Mouse (Mus musculus): ENCODE data around the gene Tmem8. TPM values are rescaled to one million over a fixed set of nuclear protein-coding genes. Genes with fewer than 3 reads are reported as not detected.

Gene Tmem8
- polyA plus RNA-seq (2012; fragmentation: generic; extraction: Trizol), result 1.5 TPM
- long read RNA-seq, experiment 1, partial matches to known transcripts, result 2 of 2 reads
- long read RNA-seq, experiment 1, other reads (novel, unspliced or antisense), result 0 of 2 reads
- long read RNA-seq, experiment 2, partial matches to known transcripts, result 3 of 3 reads
- long read RNA-seq, experiment 2, other reads (novel, unspliced or antisense), result 0 of 3 reads

GRCm38 (mm10) chr17:26113181-26113948 is at the start of gene Tmem8:
Gene Tmem8, plus strand, starts transcription at chr17:26113299.
- no peaks in the 10 kb centered on the region for H3K36me3 ChIP-seq (ENCODE audit: control insufficient read depth, insufficient read depth)
- H3K79me2 ChIP-seq (ENCODE audit: control insufficient read depth, insufficient read depth), result no peaks in the 10 kb centered on the region
- peak within 1 kb of the TSS; percentile 21 for H3K4me3 ChIP-seq (ENCODE audit: insufficient read depth, poor library complexity, severe bottlenecking)
- no peaks in the 10 kb centered on the region for H3K79me3 ChIP-seq (ENCODE audit: low read depth)
- TF ChIP-seq CEBPB (IDR thresholded peaks at IDR 0.05; ENCODE audit: low read depth) (no peak), MAX (IDR thresholded peaks at IDR 0.05) (no peak), MYOD1 (IDR thresholded peaks at IDR 0.05; ENCODE audit: control insufficient read depth, insufficient read length, low read depth) (no peak), CTCF (IDR thresholded peaks at IDR 0.05; ENCODE audit: control insufficient read depth, insufficient read depth, insufficient read length) (no peak), USF1 (IDR thresholded peaks at IDR 0.05; ENCODE audit: low read depth) (no peak), MYOG (IDR thresholded peaks at IDR 0.05; ENCODE audit: control insufficient read depth, extremely low read depth, insufficient read length) (no peak), FOSL1 (IDR thresholded peaks at IDR 0.05; ENCODE audit: insufficient read depth, low read length, poor library complexity, severe bottlenecking) (no peak)
- peaks cover 40% of the 10 kb centered on the region for H3K27me3 ChIP-seq (ENCODE audit: control insufficient read depth, insufficient read depth, insufficient read length)
- peak within 1 kb of the TSS; percentile 57 for H3ac ChIP-seq (ENCODE audit: control insufficient read depth, insufficient read length, low read depth)

GRCm38 (mm10) chr17:26064916-26065315 is 48.2 kb upstream of the Tmem8 start:
- H3ac ChIP-seq (ENCODE audit: control insufficient read depth, insufficient read length, low read depth), result no peak overlapping the region
- no peak overlapping the region for H3K4me3 ChIP-seq (ENCODE audit: insufficient read depth, poor library complexity, severe bottlenecking)
- peaks cover 80% of the 10 kb centered on the region for H3K79me2 ChIP-seq (ENCODE audit: control insufficient read depth, insufficient read depth)
- peaks cover 21% of the 10 kb centered on the region for H3K36me3 ChIP-seq (ENCODE audit: control insufficient read depth, insufficient read depth)
- TF ChIP-seq USF1 (IDR thresholded peaks at IDR 0.05; ENCODE audit: low read depth) (no peak), MAX (IDR thresholded peaks at IDR 0.05) (no peak), MYOG (IDR thresholded peaks at IDR 0.05; ENCODE audit: control insufficient read depth, extremely low read depth, insufficient read length) (no peak)
- peaks cover 42% of the 10 kb centered on the region for H3K79me3 ChIP-seq (ENCODE audit: low read depth)
- H3K27me3 ChIP-seq (ENCODE audit: control insufficient read depth, insufficient read depth, insufficient read length), result no peaks in the 10 kb centered on the region

DNA sequence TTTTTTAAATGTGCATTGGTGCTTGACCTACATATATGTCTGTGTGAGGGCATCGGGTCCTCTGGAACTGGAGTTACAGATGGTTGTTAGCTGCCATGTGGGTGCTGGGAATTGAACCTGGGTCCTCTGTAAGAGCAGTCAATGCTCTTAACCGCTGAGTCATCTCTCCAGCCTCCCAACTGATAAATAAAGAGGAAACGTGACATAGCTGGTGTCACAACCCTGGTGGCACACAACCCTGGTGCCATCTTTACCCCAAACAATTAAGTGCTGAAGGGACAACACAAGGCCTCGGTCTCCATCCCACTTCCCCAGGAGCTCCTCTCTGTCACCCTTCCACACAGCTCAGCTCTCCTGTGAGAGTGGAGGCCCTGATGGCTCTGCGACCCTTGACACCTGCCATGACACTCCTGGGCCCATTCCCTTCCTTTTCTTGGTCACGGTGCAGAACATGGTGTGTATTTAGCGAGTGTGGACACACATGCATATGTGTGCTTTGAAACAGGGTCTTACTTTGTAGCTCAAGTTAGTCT is 46.5 kb upstream of the Tmem8 start:
- TF ChIP-seq CTCF (IDR thresholded peaks at IDR 0.05; ENCODE audit: control insufficient read depth, insufficient read depth, insufficient read length) (no peak), USF1 (IDR thresholded peaks at IDR 0.05; ENCODE audit: low read depth) (no peak), MYOG (IDR thresholded peaks at IDR 0.05; ENCODE audit: control insufficient read depth, extremely low read depth, insufficient read length) (no peak), FOSL1 (IDR thresholded peaks at IDR 0.05; ENCODE audit: insufficient read depth, low read length, poor library complexity, severe bottlenecking) (no peak), CEBPB (IDR thresholded peaks at IDR 0.05; ENCODE audit: low read depth) (no peak), MYOD1 (IDR thresholded peaks at IDR 0.05; ENCODE audit: control insufficient read depth, insufficient read length, low read depth) (no peak), MAX (IDR thresholded peaks at IDR 0.05) (no peak)
- Histone ChIP-seq H3K4me3 (ENCODE audit: insufficient read depth, poor library complexity, severe bottlenecking) (no peak overlapping the region), H3K79me2 (ENCODE audit: control insufficient read depth, insufficient read depth) (peaks cover 70% of the 10 kb centered on the region), H3ac (ENCODE audit: control insufficient read depth, insufficient read length, low read depth) (no peak overlapping the region), H3K36me3 (ENCODE audit: control insufficient read depth, insufficient read depth) (peaks cover 19% of the 10 kb centered on the region), H3K27me3 (ENCODE audit: control insufficient read depth, insufficient read depth, insufficient read length) (no peaks in the 10 kb centered on the region), H3K79me3 (ENCODE audit: low read depth) (peaks cover 35% of the 10 kb centered on the region)

GRCm38 (mm10) chr17:26068024-26068830 is 44.9 kb upstream of the Tmem8 start:
- TF ChIP-seq CEBPB (IDR thresholded peaks at IDR 0.05; ENCODE audit: low read depth) (no peak), CTCF (IDR thresholded peaks at IDR 0.05; ENCODE audit: control insufficient read depth, insufficient read depth, insufficient read length) (no peak), USF1 (IDR thresholded peaks at IDR 0.05; ENCODE audit: low read depth) (no peak), MYOG (IDR thresholded peaks at IDR 0.05; ENCODE audit: control insufficient read depth, extremely low read depth, insufficient read length) (no peak), MAX (IDR thresholded peaks at IDR 0.05) (no peak), FOSL1 (IDR thresholded peaks at IDR 0.05; ENCODE audit: insufficient read depth, low read length, poor library complexity, severe bottlenecking) (no peak), MYOD1 (IDR thresholded peaks at IDR 0.05; ENCODE audit: control insufficient read depth, insufficient read length, low read depth) (no peak)
- H3K79me2 ChIP-seq (ENCODE audit: control insufficient read depth, insufficient read depth), result peaks cover 53% of the 10 kb centered on the region
- H3ac ChIP-seq (ENCODE audit: control insufficient read depth, insufficient read length, low read depth), result peak overlapping the region; percentile 94
- H3K79me3 ChIP-seq (ENCODE audit: low read depth), result peaks cover 29% of the 10 kb centered on the region
- H3K4me3 ChIP-seq (ENCODE audit: insufficient read depth, poor library complexity, severe bottlenecking), result peak overlapping the region; percentile 51
- peaks cover 12% of the 10 kb centered on the region for H3K36me3 ChIP-seq (ENCODE audit: control insufficient read depth, insufficient read depth)
- no peaks in the 10 kb centered on the region for H3K27me3 ChIP-seq (ENCODE audit: control insufficient read depth, insufficient read depth, insufficient read length)

Data from C2C12 (cell line).